Mouse (Mus musculus): ENCODE results near the gene Dcaf17. TPM values are rescaled to one million over a fixed set of nuclear protein-coding genes. Genes with fewer than 3 reads are reported as not detected.

The Dcaf17 gene
- polyA plus RNA-seq, 1 experiment = 2.9 TPM

GRCm38 (mm10) chr2:71031973-71032794 is 22.9 kb upstream of the Dcaf17 start:
- no peaks in the 10 kb centered on the region for H3K36me3 ChIP-seq (ENCODE audit: control insufficient read depth, insufficient read depth, low read length)
- H3K27ac ChIP-seq (ENCODE audit: insufficient read depth, low read length) = no peak overlapping the region
- TF ChIP-seq POLR2A (IDR thresholded peaks at IDR 0.05; ENCODE audit: low read depth, low read length) (no peak), CTCF (IDR thresholded peaks at IDR 0.05; ENCODE audit: extremely low read depth, insufficient read depth, insufficient read length, insufficient replicate concordance) (no peak)
- whole genome bisulfite sequencing = 15% methylated on average over 18 of the region's 18 CpGs
- H3K4me3 ChIP-seq (ENCODE audit: extremely low read depth, insufficient read depth, insufficient read length) = no peak overlapping the region; the same call in 1 of the 2 replicates
- DNase-seq (ENCODE audit: low read depth in 1 of 2, low spot score in 2 of 2) = peak; percentile 42 to 88
- no peaks in the 10 kb centered on the region for H3K27me3 ChIP-seq (ENCODE audit: control insufficient read depth, insufficient read depth, low read length)
- peaks cover 7% of the 10 kb centered on the region; the same call in 1 of the 2 replicates for H3K4me1 ChIP-seq (ENCODE audit: control insufficient read depth, insufficient read depth, insufficient read length)

- no peak for DNase-seq (ENCODE audit: low read depth in 1 of 2, low spot score in 2 of 2)
- TF ChIP-seq CTCF (IDR thresholded peaks at IDR 0.05; ENCODE audit: extremely low read depth, insufficient read depth, insufficient read length, insufficient replicate concordance) (no peak), POLR2A (IDR thresholded peaks at IDR 0.05; ENCODE audit: low read depth, low read length) (no peak)
- WGBS = 73% methylated on average over 4 of the region's 4 CpGs
Measured at GRCm38 (mm10) chr2:71033014-71033413, 22.1 kb upstream of the Dcaf17 start.

DNA sequence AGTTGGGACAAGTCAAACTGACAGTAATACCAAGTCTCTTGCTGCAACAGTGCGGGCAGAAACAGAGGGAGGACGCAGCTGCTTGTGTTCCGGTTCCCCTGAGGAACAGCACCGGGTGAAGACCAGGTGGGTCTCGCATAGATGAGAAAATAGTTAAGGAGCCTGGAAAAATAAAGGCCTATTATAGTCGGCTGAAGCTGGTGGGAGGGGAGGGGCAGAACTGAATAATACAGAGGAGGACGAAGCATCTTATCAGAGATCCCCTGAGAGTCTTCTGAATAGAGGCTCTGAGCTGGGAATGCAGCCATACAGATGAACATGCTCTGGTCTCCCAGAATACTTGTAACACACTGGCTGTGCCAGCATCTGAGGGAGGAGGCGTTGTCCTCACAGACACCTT is 21.1 kb upstream of the Dcaf17 start:
- no peak for TF ChIP-seq CTCF (IDR thresholded peaks at IDR 0.05; ENCODE audit: extremely low read depth, insufficient read depth, insufficient read length, insufficient replicate concordance)
- TF ChIP-seq POLR2A (IDR thresholded peaks at IDR 0.05; ENCODE audit: low read depth, low read length) = no peak
- Histone ChIP-seq H3K4me1 (ENCODE audit: control insufficient read depth, insufficient read depth, insufficient read length) (peaks cover 7% of the 10 kb centered on the region; the same call in 1 of the 2 replicates), H3K4me3 (ENCODE audit: extremely low read depth, insufficient read depth, insufficient read length) (no peak overlapping the region), H3K36me3 (ENCODE audit: control insufficient read depth, insufficient read depth, low read length) (no peaks in the 10 kb centered on the region), H3K27me3 (ENCODE audit: control insufficient read depth, insufficient read depth, low read length) (no peaks in the 10 kb centered on the region), H3K27ac (ENCODE audit: insufficient read depth, low read length) (no peak overlapping the region)
- WGBS = 74% methylated on average over 8 of the region's 8 CpGs
- no peak for DNase-seq (ENCODE audit: low read depth in 1 of 2, low spot score in 2 of 2)

More at GRCm38 (mm10) chr2:71033014-71033413, 22.1 kb upstream of the Dcaf17 start:
- H3K36me3 ChIP-seq (ENCODE audit: control insufficient read depth, insufficient read depth, low read length) = no peaks in the 10 kb centered on the region
- H3K27me3 ChIP-seq (ENCODE audit: control insufficient read depth, insufficient read depth, low read length) = no peaks in the 10 kb centered on the region
- peaks cover 7% of the 10 kb centered on the region; the same call in 1 of the 2 replicates for H3K4me1 ChIP-seq (ENCODE audit: control insufficient read depth, insufficient read depth, insufficient read length)
- H3K4me3 ChIP-seq (ENCODE audit: extremely low read depth, insufficient read depth, insufficient read length) = no peak overlapping the region
- no peak overlapping the region for H3K27ac ChIP-seq (ENCODE audit: insufficient read depth, low read length)

DNA sequence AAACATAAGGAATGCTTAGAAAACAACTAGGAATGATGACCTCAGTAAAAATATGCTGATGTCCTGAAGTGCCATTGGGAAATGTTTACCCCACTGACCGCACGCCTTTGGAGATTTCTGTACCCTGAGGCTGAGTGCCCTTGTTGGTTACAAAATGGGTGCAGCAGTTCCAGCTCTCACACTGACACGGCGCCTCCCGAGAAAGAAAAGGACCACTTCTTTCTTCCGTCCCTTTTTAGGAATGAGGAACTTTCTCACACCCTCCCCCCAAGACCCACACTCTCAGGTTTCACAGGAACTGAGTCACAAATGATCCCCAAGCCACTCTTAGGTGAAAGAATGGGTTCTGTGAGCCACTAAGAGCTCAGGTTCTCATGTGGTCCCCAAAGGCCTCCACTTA is 17.7 kb upstream of the Dcaf17 start:
- H3K36me3 ChIP-seq (ENCODE audit: control insufficient read depth, insufficient read depth, low read length) = no peaks in the 10 kb centered on the region
- H3K4me3 ChIP-seq (ENCODE audit: extremely low read depth, insufficient read depth, insufficient read length) = no peak overlapping the region
- H3K4me1 ChIP-seq (ENCODE audit: control insufficient read depth, insufficient read depth, insufficient read length) = peaks cover 2% of the 10 kb centered on the region; the same call in 1 of the 2 replicates
- no peak for DNase-seq (ENCODE audit: low read depth in 1 of 2, low spot score in 2 of 2)
- 62% methylated on average over 6 of the region's 6 CpGs for WGBS
- no peak overlapping the region for H3K27ac ChIP-seq (ENCODE audit: insufficient read depth, low read length)
- no peaks in the 10 kb centered on the region for H3K27me3 ChIP-seq (ENCODE audit: control insufficient read depth, insufficient read depth, low read length)
- TF ChIP-seq POLR2A (IDR thresholded peaks at IDR 0.05; ENCODE audit: low read depth, low read length) = no peak
- no peak for TF ChIP-seq CTCF (IDR thresholded peaks at IDR 0.05; ENCODE audit: extremely low read depth, insufficient read depth, insufficient read length, insufficient replicate concordance)

DNA sequence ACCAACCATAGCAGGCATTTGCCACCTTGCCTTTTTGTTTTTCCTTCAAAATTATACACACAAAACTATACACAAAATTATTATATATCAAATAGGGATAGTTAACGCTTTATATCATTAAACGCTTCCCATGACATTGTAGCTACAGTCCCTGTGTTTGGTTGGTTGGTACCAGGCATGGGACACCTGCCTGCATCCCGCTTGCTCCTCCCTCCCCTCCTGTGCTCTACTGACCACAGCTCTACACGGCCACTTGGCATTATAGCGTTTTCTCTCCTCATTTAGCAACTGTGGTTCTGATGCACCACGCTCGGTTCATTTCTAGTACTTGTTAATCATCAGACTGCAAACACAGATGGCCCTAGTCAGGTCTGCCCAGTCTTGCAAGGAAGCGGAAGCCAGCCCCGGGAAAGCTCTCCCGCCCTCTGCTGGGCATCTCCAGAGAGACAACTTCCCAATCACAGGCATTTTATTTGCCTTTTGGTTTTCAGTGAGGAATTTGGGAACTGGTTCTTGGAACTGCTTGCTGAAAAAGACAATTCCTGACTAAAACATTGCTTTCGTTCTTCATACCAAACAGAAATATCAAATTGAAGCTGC is 15.5 kb upstream of the Dcaf17 start:
- no peak overlapping the region for H3K27ac ChIP-seq (ENCODE audit: insufficient read depth, low read length)
- H3K4me3 ChIP-seq (ENCODE audit: extremely low read depth, insufficient read depth, insufficient read length) = no peak overlapping the region
- H3K4me1 ChIP-seq (ENCODE audit: control insufficient read depth, insufficient read depth, insufficient read length) = peaks cover 4% of the 10 kb centered on the region; the same call in 1 of the 2 replicates
- H3K36me3 ChIP-seq (ENCODE audit: control insufficient read depth, insufficient read depth, low read length) = no peaks in the 10 kb centered on the region
- TF ChIP-seq POLR2A (IDR thresholded peaks at IDR 0.05; ENCODE audit: low read depth, low read length) (no peak), CTCF (IDR thresholded peaks at IDR 0.05; ENCODE audit: extremely low read depth, insufficient read depth, insufficient read length, insufficient replicate concordance) (peak; percentile 50; the same call in 1 of the 2 replicates)
- DNase-seq (ENCODE audit: low read depth in 1 of 2, low spot score in 2 of 2) = peak in 1 of 2 experiments; percentile 44
- 62% methylated on average over 11 of the region's 11 CpGs for WGBS
- H3K27me3 ChIP-seq (ENCODE audit: control insufficient read depth, insufficient read depth, low read length) = no peaks in the 10 kb centered on the region

- H3K27me3 ChIP-seq (ENCODE audit: control insufficient read depth, insufficient read depth, low read length) = no peaks in the 10 kb centered on the region
- WGBS = 76% methylated on average over 6 of the region's 6 CpGs
- H3K4me3 ChIP-seq (ENCODE audit: extremely low read depth, insufficient read depth, insufficient read length) = no peak overlapping the region
- no peak overlapping the region for H3K27ac ChIP-seq (ENCODE audit: insufficient read depth, low read length)
- H3K4me1 ChIP-seq (ENCODE audit: control insufficient read depth, insufficient read depth, insufficient read length) = peaks cover 2% of the 10 kb centered on the region; the same call in 1 of the 2 replicates
- DNase-seq (ENCODE audit: low read depth in 1 of 2, low spot score in 2 of 2) = no peak
- no peak for TF ChIP-seq CTCF (IDR thresholded peaks at IDR 0.05; ENCODE audit: extremely low read depth, insufficient read depth, insufficient read length, insufficient replicate concordance)
- H3K36me3 ChIP-seq (ENCODE audit: control insufficient read depth, insufficient read depth, low read length) = no peaks in the 10 kb centered on the region
Measured at GRCm38 (mm10) chr2:71046151-71046550, 9.0 kb upstream of the Dcaf17 start.
